Mouse (Mus musculus): ENCODE results near the gene AW549877.

Gene AW549877

DNA sequence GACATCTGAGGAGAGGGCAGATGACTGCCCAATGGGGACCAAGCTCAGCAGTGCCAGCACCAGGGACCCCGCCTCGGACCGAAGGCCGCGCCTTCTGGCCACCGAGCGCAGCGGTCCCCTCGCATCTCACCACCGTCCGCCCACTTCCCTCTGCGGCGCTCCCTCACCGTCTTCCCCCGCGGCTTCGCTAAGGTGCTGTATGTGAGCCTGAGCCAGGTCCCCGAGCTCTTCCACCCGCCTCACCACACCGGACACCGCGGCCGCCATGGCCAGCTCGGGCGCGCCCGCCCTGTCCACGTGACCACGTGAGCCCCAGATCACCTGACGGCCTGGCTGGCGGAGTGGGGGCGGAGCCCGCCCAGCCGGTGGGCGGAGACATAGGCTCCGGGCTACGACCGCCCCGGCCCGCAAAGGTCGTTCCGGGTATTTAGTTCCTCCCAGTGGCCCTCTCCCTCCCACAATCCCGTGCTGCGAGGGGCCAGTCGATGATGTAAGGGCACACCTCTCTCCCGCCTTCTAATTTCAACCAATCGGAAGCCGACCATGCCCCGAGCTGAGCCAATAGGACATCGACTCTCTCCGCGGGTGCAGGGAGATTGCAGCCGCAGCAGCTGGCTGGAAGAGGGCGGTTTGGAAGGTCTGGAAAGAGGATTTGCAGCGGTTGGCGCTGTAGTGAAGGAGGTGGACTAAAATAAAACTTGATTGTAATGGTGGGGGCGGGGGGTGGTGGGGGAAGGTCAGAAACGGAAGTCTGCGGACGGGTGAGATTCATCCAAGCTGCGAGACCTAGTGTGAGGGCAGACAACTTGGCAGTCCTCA is at the start of gene AW549877:
AW549877 (minus strand) TSS at position 297 of the 819 bp plus-strand sequence.
- DNase-seq (ENCODE audit: low spot score in 2 of 2) = peak; percentile 98

DNA sequence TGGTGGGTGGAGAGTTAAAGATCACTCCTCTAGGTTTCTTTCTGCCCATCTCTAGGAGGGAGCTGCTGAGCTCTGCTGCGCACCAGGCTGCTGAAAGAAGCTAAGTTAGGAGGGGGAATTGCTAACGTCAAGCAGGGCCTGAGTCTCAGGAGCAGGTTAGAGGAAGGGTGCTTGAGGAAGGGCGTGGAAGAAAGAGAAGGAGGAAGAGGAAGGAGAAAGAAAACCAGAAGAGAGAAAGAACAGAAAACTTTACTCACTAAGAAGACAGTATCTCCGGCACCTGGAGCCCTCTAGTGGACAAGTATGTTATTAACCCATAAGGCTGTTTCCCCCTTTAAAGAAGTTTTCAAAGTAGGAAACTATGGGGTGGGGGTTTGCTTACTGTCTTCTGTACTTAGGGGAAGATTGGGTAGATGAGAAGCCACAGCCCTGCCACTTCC is 47.5 kb upstream of the AW549877 start:
- DNase-seq (ENCODE audit: low spot score in 2 of 2) = no peak

GRCm38 (mm10) chr15:4042423-4042822 is 46.9 kb upstream of the AW549877 start:
- no peak for DNase-seq (ENCODE audit: low spot score in 2 of 2)

GRCm38 (mm10) chr15:4033168-4034004 is 37.8 kb upstream of the AW549877 start:
- DNase-seq (ENCODE audit: low spot score in 2 of 2) = no peak

- no peak for DNase-seq (ENCODE audit: low spot score in 2 of 2)
These were observed 33.4 kb upstream of the AW549877 start for GRCm38 (mm10) chr15:4028960-4029359.

GRCm38 (mm10) chr15:4028411-4028700 is 32.8 kb upstream of the AW549877 start:
- no peak for DNase-seq (ENCODE audit: low spot score in 2 of 2)

DNA sequence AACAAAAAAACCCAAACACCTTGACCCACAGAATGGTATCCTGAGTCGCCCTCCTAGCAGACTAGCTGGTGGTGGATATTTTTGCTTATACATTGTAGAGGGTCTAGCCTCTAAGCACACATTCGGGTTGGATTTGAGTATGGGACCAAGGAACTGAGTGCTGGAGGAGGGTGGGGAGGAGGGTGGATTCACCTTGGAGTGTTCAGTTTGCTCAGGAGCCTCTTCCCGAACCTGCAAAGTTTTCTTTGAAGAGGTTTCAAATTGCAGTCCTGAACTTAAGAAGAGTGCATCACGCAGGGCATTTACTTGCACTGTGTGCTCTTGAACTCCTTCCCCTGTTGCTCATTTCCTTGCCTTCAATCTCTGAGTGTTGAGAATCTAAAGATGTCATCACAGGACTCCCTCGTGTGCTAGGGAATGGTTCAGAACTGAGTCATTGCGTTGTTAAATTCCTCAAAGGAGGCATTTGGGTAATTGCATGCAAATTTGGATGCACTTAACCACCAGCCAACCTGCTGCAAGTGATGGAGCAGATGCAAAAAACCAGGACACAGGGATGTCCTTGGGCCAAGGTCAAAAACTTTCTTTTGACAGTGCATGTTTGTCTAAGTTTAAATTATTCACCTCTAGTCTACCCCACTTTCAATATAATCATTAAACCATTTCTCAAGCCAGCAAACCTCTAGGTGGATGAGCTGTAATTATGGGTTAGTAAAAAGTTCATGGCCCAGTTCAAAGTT is 32.3 kb upstream of the AW549877 start:
- DNase-seq (ENCODE audit: low spot score in 2 of 2) = no peak

- DNase-seq (ENCODE audit: low spot score in 2 of 2) = peak; percentile 74 to 85
These were observed 31.5 kb upstream of the AW549877 start for GRCm38 (mm10) chr15:4026831-4027584.

- DNase-seq (ENCODE audit: low spot score in 2 of 2) = peak; percentile 78 to 87
These were observed 30.8 kb upstream of the AW549877 start, which contains the start of gene Oxct1 for GRCm38 (mm10) chr15:4026231-4026773. Gene Oxct1 (plus strand): TSS chr15:4026383.

DNA sequence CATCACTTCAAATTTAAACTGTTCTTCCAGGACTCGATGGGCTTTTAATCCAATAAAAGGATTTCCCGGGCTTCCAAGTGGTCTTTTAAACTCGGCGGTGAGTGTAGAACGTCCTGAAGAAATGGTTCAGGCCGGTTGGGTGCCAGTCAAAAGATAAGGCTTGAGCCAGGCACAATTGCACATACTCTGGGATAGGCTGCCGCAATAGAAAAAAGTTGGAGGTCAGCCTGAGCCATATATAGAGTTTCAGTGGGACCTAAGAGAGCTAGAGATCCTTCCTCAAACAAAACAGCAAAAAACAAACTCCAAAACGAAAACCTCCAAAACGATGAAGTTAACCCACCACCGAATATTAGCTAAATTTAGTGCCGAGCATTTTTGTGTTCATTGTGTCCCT is 30.0 kb upstream of the AW549877 start:
- no peak for DNase-seq (ENCODE audit: low spot score in 2 of 2)

DNA sequence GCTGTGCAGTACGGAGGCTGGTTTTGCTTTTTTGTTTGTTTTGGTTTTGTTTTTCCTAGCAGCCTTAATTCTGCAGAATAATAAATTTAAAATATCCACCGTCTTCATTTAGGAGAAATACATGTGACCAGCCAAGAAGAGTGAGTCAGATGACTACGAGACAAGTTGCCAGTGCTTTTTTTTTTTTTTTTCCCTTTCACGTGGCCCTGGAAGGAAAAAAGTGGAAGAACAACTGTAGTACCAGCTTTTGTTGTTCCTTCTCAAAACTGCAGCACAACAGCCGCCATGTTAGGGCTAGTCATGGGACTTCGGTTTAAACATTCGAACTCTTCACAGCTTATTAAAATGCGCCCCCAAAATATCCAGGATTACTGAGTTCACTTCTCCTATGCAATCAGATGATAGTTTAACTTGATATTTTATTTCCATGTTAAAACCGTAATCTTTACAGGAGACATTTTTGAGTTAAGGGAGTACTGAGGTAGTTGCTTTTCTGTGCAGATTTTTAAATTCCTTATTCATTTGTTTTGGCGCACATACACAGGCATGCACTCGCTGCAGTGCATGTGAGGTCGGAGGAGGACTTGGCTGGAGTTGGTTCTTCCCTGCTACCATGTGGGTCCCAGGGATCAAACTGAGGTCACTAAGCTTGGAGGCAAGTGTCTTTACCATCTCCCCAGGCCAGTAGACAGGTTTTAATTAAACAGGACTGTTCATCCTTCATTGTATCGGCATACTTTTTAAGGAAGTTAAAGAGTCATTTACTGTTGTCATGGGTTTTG is 29.4 kb upstream of the AW549877 start:
- DNase-seq (ENCODE audit: low spot score in 2 of 2) = no peak

GRCm38 (mm10) chr15:4023747-4024146 is 28.2 kb upstream of the AW549877 start:
- DNase-seq (ENCODE audit: low spot score in 2 of 2) = no peak

DNA sequence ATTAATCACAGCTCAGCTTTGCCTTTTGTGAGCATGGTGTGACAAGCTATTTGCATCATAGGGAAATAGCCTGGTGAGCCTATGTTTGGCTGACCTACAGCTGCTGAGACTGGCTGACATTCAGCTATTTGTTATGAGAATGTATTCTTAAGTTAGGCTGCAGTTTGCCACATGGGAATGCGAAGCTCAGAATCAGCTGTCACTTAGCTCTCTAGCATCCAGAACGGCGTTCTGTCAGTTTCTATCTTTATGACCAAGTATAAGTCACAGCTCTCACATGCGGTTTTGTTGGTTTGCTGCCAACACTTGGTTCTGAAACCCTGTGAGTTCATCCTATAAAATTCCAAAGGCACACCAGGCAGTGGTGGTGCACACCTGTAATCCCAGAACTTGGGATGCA is 25.2 kb upstream of the AW549877 start:
- DNase-seq (ENCODE audit: low spot score in 2 of 2) = no peak

GRCm38 (mm10) chr15:4013873-4014272 is 18.3 kb upstream of the AW549877 start:
- DNase-seq (ENCODE audit: low spot score in 2 of 2) = no peak

- no peak for DNase-seq (ENCODE audit: low spot score in 2 of 2)
These were observed 5.0 kb upstream of the AW549877 start for GRCm38 (mm10) chr15:4000536-4000935.

DNA sequence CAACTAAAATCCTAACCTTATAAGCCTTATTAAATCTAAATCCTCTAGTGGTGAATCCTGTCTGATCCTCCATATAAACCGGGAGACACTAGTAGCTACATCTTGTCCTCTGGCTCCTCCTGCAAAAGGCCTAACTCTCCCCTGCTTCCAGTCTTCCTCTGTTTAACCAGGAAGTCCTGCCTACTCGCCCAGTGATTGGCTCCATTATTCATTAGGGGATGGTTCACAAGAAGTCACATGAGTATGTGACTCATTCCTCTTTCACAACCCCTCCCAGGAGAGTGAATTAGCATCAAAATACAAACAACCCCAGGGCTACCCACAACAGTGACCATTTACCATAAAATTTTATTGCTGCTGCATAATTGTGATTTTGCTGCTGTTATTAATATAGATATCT is 3.6 kb upstream of the AW549877 start:
- DNase-seq (ENCODE audit: low spot score in 2 of 2) = no peak

GRCm38 (mm10) chr15:3996267-3997010 is 895 bp upstream of the AW549877 start:
- no peak for DNase-seq (ENCODE audit: low spot score in 2 of 2)

GRCm38 (mm10) chr15:3994852-3995447 is 594 bp downstream of the AW549877 start:
- no peak for DNase-seq (ENCODE audit: low spot score in 2 of 2)

DNA sequence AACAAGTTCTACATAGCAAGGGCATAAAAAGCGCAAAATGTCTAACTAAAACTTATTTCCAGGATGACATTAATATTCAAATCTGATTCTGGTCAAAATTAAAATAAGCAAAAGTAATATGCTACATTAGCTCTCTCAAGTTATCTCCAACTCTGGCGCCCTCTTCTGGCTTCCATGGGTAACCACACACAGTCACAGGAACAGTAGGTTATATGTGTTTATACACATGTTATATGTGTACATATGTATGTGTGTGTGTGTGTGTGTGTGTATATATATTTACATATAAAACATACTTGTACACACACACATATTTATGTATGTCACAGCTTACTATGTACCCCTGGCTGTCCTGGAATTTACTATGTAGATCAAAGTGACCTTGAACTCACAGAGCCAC is 7.6 kb downstream of the AW549877 start:
- DNase-seq (ENCODE audit: low spot score in 2 of 2) = peak; percentile 39 to 77
